Mouse (Mus musculus) liver, adult (tissue): Measurements from ENCODE around the gene Fgb.
A peak's percentile ranks its signal among the peaks of the same experiment; 100 is the strongest.

Experiments
- GATA4 ChIP-seq: IDR thresholded peaks from 2 replicates; pipeline ENCODE4 v1.6.1; 2014; ENCODE audit warnings: mild to moderate bottlenecking, low read length; ENCODE audit not compliant: insufficient replicate concordance

The Fgb gene

GRCm38 (mm10) chr3:83049680-83050079, at the start of gene Fgb:
Gene Fgb, minus strand, starts transcription at chr3:83049863.
- TF ChIP-seq GATA4, result no peak

- no peak for TF ChIP-seq GATA4
Observed at GRCm38 (mm10) chr3:83099139-83099538, 49.5 kb upstream of the Fgb start.

GRCm38 (mm10) chr3:83098546-83099034, 48.9 kb upstream of the Fgb start:
- no peak for TF ChIP-seq GATA4

- no peak for TF ChIP-seq GATA4
Observed at GRCm38 (mm10) chr3:83097586-83097985, 47.9 kb upstream of the Fgb start.

GRCm38 (mm10) chr3:83080567-83081055, 30.9 kb upstream of the Fgb start:
- TF ChIP-seq GATA4, result peak; percentile 73; the same call in 1 of the 2 replicates

- TF ChIP-seq GATA4, result no peak
Observed at GRCm38 (mm10) chr3:83076563-83076962, 26.9 kb upstream of the Fgb start.

GRCm38 (mm10) chr3:83070231-83070630, 20.6 kb upstream of the Fgb start:
- no peak for TF ChIP-seq GATA4

- TF ChIP-seq GATA4, result no peak
Observed at GRCm38 (mm10) chr3:83068869-83069268, 19.2 kb upstream of the Fgb start.

- TF ChIP-seq GATA4, result no peak
Observed at GRCm38 (mm10) chr3:83067920-83068319, 18.3 kb upstream of the Fgb start.

GRCm38 (mm10) chr3:83057046-83057445, 7.4 kb upstream of the Fgb start:
- TF ChIP-seq GATA4, result no peak

GRCm38 (mm10) chr3:83055281-83056038, 5.8 kb upstream of the Fgb start, which contains the start of gene Plrg1:
Gene Plrg1, plus strand, starts transcription at chr3:83055522.
- no peak; the same call in 1 of the 2 replicates for TF ChIP-seq GATA4

GRCm38 (mm10) chr3:83054759-83055158, 5.1 kb upstream of the Fgb start:
- TF ChIP-seq GATA4, result no peak

GRCm38 (mm10) chr3:83053758-83054157, 4.1 kb upstream of the Fgb start:
- no peak for TF ChIP-seq GATA4

GRCm38 (mm10) chr3:83053126-83053525, 3.5 kb upstream of the Fgb start:
- no peak for TF ChIP-seq GATA4

GRCm38 (mm10) chr3:83052102-83052501, 2.4 kb upstream of the Fgb start:
- TF ChIP-seq GATA4, result no peak

GRCm38 (mm10) chr3:83050661-83051060, 998 bp upstream of the Fgb start:
- no peak for TF ChIP-seq GATA4
